Mouse (Mus musculus): ENCODE results near the gene Dupd1.

The Dupd1 gene

GRCm38 (mm10) chr14:21714486-21714885 lies at the start of gene Dupd1:
Gene Dupd1 (minus strand): TSS chr14:21714576.
- DNase-seq (ENCODE audit: low spot score in 2 of 2) = no peak

GRCm38 (mm10) chr14:21763736-21764135 lies 49.4 kb upstream of the Dupd1 start:
- no peak for DNase-seq (ENCODE audit: low spot score in 2 of 2)

- DNase-seq (ENCODE audit: low spot score in 2 of 2) = no peak
Measured at GRCm38 (mm10) chr14:21761560-21761959, 47.2 kb upstream of the Dupd1 start.

GRCm38 (mm10) chr14:21753367-21753766 lies 39.0 kb upstream of the Dupd1 start:
- DNase-seq (ENCODE audit: low spot score in 2 of 2) = no peak

GRCm38 (mm10) chr14:21752411-21752810 lies 38.0 kb upstream of the Dupd1 start:
- no peak for DNase-seq (ENCODE audit: low spot score in 2 of 2)

GRCm38 (mm10) chr14:21750881-21751542 lies 36.6 kb upstream of the Dupd1 start, which contains the start of gene Dusp13:
Gene Dusp13 (minus strand): TSS chr14:21751181.
- DNase-seq (ENCODE audit: low spot score in 2 of 2) = peak; percentile 60 to 73

GRCm38 (mm10) chr14:21750008-21750880 lies 35.9 kb upstream of the Dupd1 start, which contains the start of gene Samd8:
Gene Samd8 (plus strand): TSS chr14:21750531.
- peak; percentile 79 to 82 for DNase-seq (ENCODE audit: low spot score in 2 of 2)

GRCm38 (mm10) chr14:21748142-21748870 lies 33.9 kb upstream of the Dupd1 start:
- DNase-seq (ENCODE audit: low spot score in 2 of 2) = peak in 1 of 2 experiments; percentile 24

- DNase-seq (ENCODE audit: low spot score in 2 of 2) = no peak
Measured at GRCm38 (mm10) chr14:21747436-21748141, 33.2 kb upstream of the Dupd1 start.

- no peak for DNase-seq (ENCODE audit: low spot score in 2 of 2)
Measured at GRCm38 (mm10) chr14:21746846-21747245, 32.5 kb upstream of the Dupd1 start.

- DNase-seq (ENCODE audit: low spot score in 2 of 2) = no peak
Measured at GRCm38 (mm10) chr14:21746251-21746650, 31.9 kb upstream of the Dupd1 start.

GRCm38 (mm10) chr14:21745149-21745548 lies 30.8 kb upstream of the Dupd1 start:
- DNase-seq (ENCODE audit: low spot score in 2 of 2) = no peak

GRCm38 (mm10) chr14:21744169-21744568 lies 29.8 kb upstream of the Dupd1 start:
- no peak for DNase-seq (ENCODE audit: low spot score in 2 of 2)

GRCm38 (mm10) chr14:21742441-21742840 lies 28.1 kb upstream of the Dupd1 start:
- no peak for DNase-seq (ENCODE audit: low spot score in 2 of 2)

- peak; percentile 67 to 77 for DNase-seq (ENCODE audit: low spot score in 2 of 2)
Measured at GRCm38 (mm10) chr14:21741786-21742185, 27.4 kb upstream of the Dupd1 start.

GRCm38 (mm10) chr14:21741314-21741713 lies 26.9 kb upstream of the Dupd1 start:
- DNase-seq (ENCODE audit: low spot score in 2 of 2) = no peak

GRCm38 (mm10) chr14:21740345-21740744 lies 26.0 kb upstream of the Dupd1 start:
- no peak for DNase-seq (ENCODE audit: low spot score in 2 of 2)

- no peak for DNase-seq (ENCODE audit: low spot score in 2 of 2)
Measured at GRCm38 (mm10) chr14:21733131-21733905, 18.9 kb upstream of the Dupd1 start.

GRCm38 (mm10) chr14:21729936-21730335 lies 15.6 kb upstream of the Dupd1 start:
- no peak for DNase-seq (ENCODE audit: low spot score in 2 of 2)

GRCm38 (mm10) chr14:21729031-21729732 lies 14.8 kb upstream of the Dupd1 start:
- DNase-seq (ENCODE audit: low spot score in 2 of 2) = no peak
